Mouse (Mus musculus) ES-Bruce4 (cell line): Measurements from ENCODE around the gene Atn1.

ENCODE experiments used
- CTCF ChIP-seq: IDR thresholded peaks from one replicate; pipeline ENCODE4 v1.8.1; 2011; ENCODE audit warnings: low read depth, low read length
- EP300 ChIP-seq: IDR thresholded peaks from 2 replicates; pipeline ENCODE4 v1.6.1; 2011; ENCODE audit warnings: low read depth, low read length; ENCODE audit not compliant: insufficient read depth
- POLR2A ChIP-seq: IDR thresholded peaks from one replicate; pipeline ENCODE4 v1.8.1; 2011; ENCODE audit warnings: low read length; ENCODE audit not compliant: insufficient read depth

DNA sequence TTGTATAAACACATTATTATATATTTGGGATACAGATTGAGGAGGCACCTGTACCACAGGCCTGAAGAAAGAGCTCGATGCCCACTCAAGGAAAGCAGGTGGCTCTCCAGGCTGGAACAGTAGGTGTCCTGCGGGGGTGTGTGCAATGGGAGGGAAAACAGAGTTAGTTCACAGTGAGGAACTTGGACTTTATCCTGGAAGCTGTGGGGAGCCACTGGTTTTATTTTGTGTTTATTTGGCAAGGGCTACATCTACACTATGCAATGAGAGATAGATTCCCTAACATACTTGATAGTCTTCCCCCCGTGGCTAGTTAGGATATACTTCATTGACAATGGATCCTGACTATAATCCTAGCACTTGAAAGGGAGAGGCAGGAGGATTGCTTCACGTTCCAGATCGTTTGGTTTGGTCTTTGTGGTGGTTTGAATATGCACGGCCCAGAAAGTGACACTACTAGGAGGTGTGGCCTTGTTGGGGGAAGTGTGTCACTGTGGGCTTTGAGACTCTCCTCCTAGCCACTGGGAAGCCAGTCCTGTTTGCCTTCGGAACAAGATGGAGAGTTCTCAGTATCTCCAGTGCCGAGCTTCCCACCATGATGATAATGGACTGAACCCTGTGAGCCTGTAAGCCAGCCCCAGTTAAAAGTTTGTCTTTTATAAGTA, 30.6 kb upstream of the Atn1 start:
- TF ChIP-seq POLR2A = no peak
- no peak for TF ChIP-seq CTCF
- no peak for TF ChIP-seq EP300
